Mouse (Mus musculus) CH12.LX (cell line): ENCODE results near the gene Hdac11. TPM values are rescaled to one million over a fixed set of nuclear protein-coding genes. Genes with fewer than 3 reads are reported as not detected.

Source experiments
- DNase-seq: peaks from one replicate; pipeline ENCODE4 v3.0.0-alpha.2; 2013; ENCODE audit errors: extremely low read depth
- H3K27ac ChIP-seq: 2 replicates; pipeline ENCODE4 v1.5.1; 2012; ENCODE audit warnings: low read depth, mild to moderate bottlenecking, control low read depth, moderate library complexity; ENCODE audit not compliant: insufficient read depth
- H3K27me3 ChIP-seq: replicated peaks from 2 replicates; pipeline ENCODE3; 2012; ENCODE audit warnings: inconsistent platforms
- H3K36me3 ChIP-seq, 2 experiments: replicated peaks in 1 of 2; 2 replicates each; pipeline versions ENCODE3 to v1.6.1; 2012; ENCODE audit warnings: inconsistent platforms in 1 of 2, low read length in 1 of 2, mild to moderate bottlenecking in 1 of 2, mixed read lengths in 1 of 2, moderate library complexity in 1 of 2; ENCODE audit not compliant: control insufficient read depth in 1 of 2, insufficient read depth in 1 of 2
- H3K4me1 ChIP-seq, 2 experiments: 2 replicates each; pipeline ENCODE4 v1.6.1; 2012; ENCODE audit warnings: inconsistent platforms in 1 of 2, moderate library complexity in 1 of 2; ENCODE audit not compliant: insufficient read depth in 2 of 2, control insufficient read depth in 1 of 2
- H3K4me2 ChIP-seq: 2 replicates; pipeline ENCODE4 v1.6.1; 2012; ENCODE audit warnings: low read depth, mild to moderate bottlenecking, control low read depth; ENCODE audit not compliant: poor library complexity, insufficient read depth, severe bottlenecking
- H3K4me3 ChIP-seq, 3 experiments: fragments of 150-350 bp in 1 of 3; sonication (generic) in 1 of 3; replicated peaks in 1 of 3; 2 replicates each; pipeline versions ENCODE3 to v1.5.1; 2011 to 2012; ENCODE audit warnings: low read depth in 2 of 3, low read length in 2 of 3, mild to moderate bottlenecking in 2 of 3, moderate library complexity in 2 of 3, control low read depth in 1 of 3, improper control_type of control experiment in 1 of 3, inconsistent platforms in 1 of 3, mixed read lengths in 1 of 3; ENCODE audit not compliant: poor library complexity in 1 of 3
- H3K79me2 ChIP-seq: replicated peaks from 2 replicates; pipeline ENCODE4 v1.6.1; 2012; ENCODE audit warnings: mild to moderate bottlenecking, moderate library complexity; ENCODE audit not compliant: control insufficient read depth, poor library complexity, insufficient read depth, severe bottlenecking; ENCODE audit errors: extremely low read depth
- H3K9ac ChIP-seq: 2 replicates; pipeline ENCODE4 v1.6.1; 2012; ENCODE audit warnings: low read depth, mild to moderate bottlenecking, control low read depth, moderate library complexity; ENCODE audit not compliant: insufficient read depth
- H3K9me3 ChIP-seq: replicated peaks from 2 replicates; pipeline ENCODE3; 2012; ENCODE audit warnings: low read length, inconsistent platforms, mixed read lengths
- CTCF ChIP-seq, 2 experiments: IDR thresholded peaks in 1 of 2; conservative IDR thresholded peaks in 1 of 2; 2 replicates each; pipeline ENCODE4 v1.5.1; 2011 to 2012; ENCODE audit warnings: low read depth in 2 of 2, low read length in 2 of 2, improper control_type of control experiment in 1 of 2, inconsistent platforms in 1 of 2, mild to moderate bottlenecking in 1 of 2, moderate library complexity in 1 of 2
- EP300 ChIP-seq: IDR thresholded peaks from 2 replicates; pipeline ENCODE4 v1.6.1; 2011; ENCODE audit warnings: low read length, improper control_type of control experiment
- GABPA ChIP-seq: IDR thresholded peaks from 2 replicates; pipeline ENCODE4 v1.6.1; 2012; ENCODE audit warnings: low read depth, low read length, improper control_type of control experiment, inconsistent platforms; ENCODE audit not compliant: insufficient replicate concordance
- HCFC1 ChIP-seq: IDR thresholded peaks from 2 replicates; pipeline ENCODE4 v1.6.1; 2012; ENCODE audit warnings: low read depth, mild to moderate bottlenecking, inconsistent platforms, low read length, improper control_type of control experiment
- IRF4 ChIP-seq: IDR thresholded peaks from 2 replicates; pipeline ENCODE4 v1.6.1; 2014; ENCODE audit warnings: low read depth, mild to moderate bottlenecking, inconsistent platforms, low read length, improper control_type of control experiment
- JUN ChIP-seq: IDR thresholded peaks from 2 replicates; pipeline ENCODE4 v1.6.1; 2011; ENCODE audit warnings: low read depth, mild to moderate bottlenecking, low read length, improper control_type of control experiment, moderate library complexity; ENCODE audit not compliant: insufficient read depth
- KAT2A ChIP-seq: IDR thresholded peaks from 2 replicates; pipeline ENCODE4 v1.6.1; 2012; ENCODE audit warnings: low read length, improper control_type of control experiment, inconsistent platforms; ENCODE audit not compliant: insufficient replicate concordance
- MAFK ChIP-seq: IDR thresholded peaks from 2 replicates; pipeline ENCODE4 v1.6.1; 2011; ENCODE audit warnings: low read length, improper control_type of control experiment; ENCODE audit not compliant: insufficient replicate concordance
- MAX ChIP-seq: IDR thresholded peaks from 2 replicates; pipeline ENCODE4 v1.6.1; 2011; ENCODE audit warnings: low read length, improper control_type of control experiment
- MAZ ChIP-seq: IDR thresholded peaks from 2 replicates; pipeline ENCODE4 v1.6.1; 2012; ENCODE audit warnings: low read depth, mild to moderate bottlenecking, inconsistent platforms, low read length, improper control_type of control experiment, moderate library complexity
- MEF2A ChIP-seq: IDR thresholded peaks from 2 replicates; pipeline ENCODE4 v1.6.1; 2014; ENCODE audit warnings: low read depth, mild to moderate bottlenecking, inconsistent platforms, low read length, improper control_type of control experiment, borderline replicate concordance
- MXI1 ChIP-seq: IDR thresholded peaks from 2 replicates; pipeline ENCODE4 v1.6.1; 2011; ENCODE audit warnings: mild to moderate bottlenecking, low read depth, low read length, improper control_type of control experiment
- NELFE ChIP-seq: IDR thresholded peaks from 2 replicates; pipeline ENCODE4 v1.6.1; 2011; ENCODE audit warnings: low read depth, low read length, improper control_type of control experiment
- POLR2A ChIP-seq: IDR thresholded peaks from 2 replicates; pipeline ENCODE4 v1.6.1; 2011; ENCODE audit warnings: low read depth, mild to moderate bottlenecking, improper control_type of control experiment, low read length
- RAD21 ChIP-seq: IDR thresholded peaks from 2 replicates; pipeline ENCODE4 v1.6.1; 2011; ENCODE audit warnings: low read depth, mild to moderate bottlenecking, low read length, improper control_type of control experiment, moderate library complexity
- SIN3A ChIP-seq: IDR thresholded peaks from 2 replicates; pipeline ENCODE4 v1.6.1; 2012; ENCODE audit warnings: low read length, improper control_type of control experiment, inconsistent platforms
- SMC3 ChIP-seq: IDR thresholded peaks from 2 replicates; pipeline ENCODE4 v1.6.1; 2011; ENCODE audit warnings: low read depth, low read length, improper control_type of control experiment
- TBP ChIP-seq: conservative IDR thresholded peaks from 2 replicates; pipeline ENCODE4 v1.6.1; 2011; ENCODE audit warnings: low read depth, low read length, improper control_type of control experiment
- TCF12 ChIP-seq: IDR thresholded peaks from 2 replicates; pipeline ENCODE4 v1.6.1; 2014; ENCODE audit warnings: low read depth, mild to moderate bottlenecking, inconsistent platforms, low read length, improper control_type of control experiment
- USF1 ChIP-seq: IDR thresholded peaks from 2 replicates; pipeline ENCODE4 v1.6.1; 2014; ENCODE audit warnings: low read depth, mild to moderate bottlenecking, inconsistent platforms, low read length, improper control_type of control experiment
- USF2 ChIP-seq: conservative IDR thresholded peaks from 2 replicates; pipeline ENCODE4 v1.6.1; 2011; ENCODE audit warnings: low read depth, low read length, improper control_type of control experiment
- ZKSCAN1 ChIP-seq: IDR thresholded peaks from 2 replicates; pipeline ENCODE4 v1.6.1; 2012; ENCODE audit warnings: low read depth, inconsistent platforms, low read length, improper control_type of control experiment, borderline replicate concordance
- ZMIZ1 ChIP-seq: IDR thresholded peaks from 2 replicates; pipeline ENCODE4 v1.6.1; 2012; ENCODE audit warnings: low read depth, mild to moderate bottlenecking, inconsistent platforms, low read length, improper control_type of control experiment
- dilution Hi-C: fragments of 300-500 bp; cut with MboI; formaldehyde crosslinking; loops from 2 replicates; pipeline ENCODE4 v1.14.3; 2020; ENCODE audit warnings: low sequenced_read_pairs; ENCODE audit not compliant: extremely low pct_unique_long_range_greater_than_20kb, extremely low pct_ligation_motif_present
- in situ Hi-C: fragments of 300-500 bp; cut with MboI; formaldehyde crosslinking; loops from 3 replicates; pipeline ENCODE4 v1.14.3; 2019; ENCODE audit warnings: low sequenced_read_pairs, low pct_ligation_motif_present, low pct_unique_long_range_greater_than_20kb, mixed read lengths
- polyA plus RNA-seq: library from polyadenylated mRNA; unstranded; fragments of >175 nt; gene quantifications from 2 replicates; pipeline ENCODE4 v1.2.1, GENCODE M21; 2012; ENCODE audit warnings: low read depth; ENCODE audit not compliant: insufficient read length
- total RNA-seq, 2 experiments: library from RNA; depleted of rRNA; stranded (reverse); fragments of 300-350 nt in 1 of 2; fragments of >200 nt in 1 of 2; gene quantifications; 2 replicates each; pipeline ENCODE4 v1.2.3; 2012 to 2014

Gene Hdac11
- total and polyA plus RNA-seq, 3 experiments = 0.53 to 2.1 TPM; not detected in 1

DNA sequence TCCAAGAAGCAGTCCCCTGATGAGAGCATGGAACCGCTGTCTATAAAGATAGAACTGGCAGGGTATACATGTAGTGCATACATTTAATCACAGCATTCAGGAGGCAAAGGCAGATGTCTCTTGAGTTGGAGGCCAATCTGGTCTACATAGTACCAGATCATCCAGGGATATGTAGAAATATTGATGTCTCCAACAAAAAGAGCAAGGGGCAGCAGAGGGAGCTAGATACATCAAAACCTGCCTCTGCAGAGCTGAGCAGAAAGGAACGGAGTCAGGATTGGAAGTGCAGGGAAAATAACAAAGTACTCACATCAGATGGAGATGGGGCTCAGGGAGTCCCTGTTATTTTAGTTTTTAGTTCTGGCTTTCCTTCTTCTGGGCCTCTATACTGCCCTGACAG, 8.1 kb downstream of the Hdac11 start:
- in situ Hi-C loops = loop anchor here (25.0 kb wide), 1 partner anchor 248 kb away; the partner anchor contains the start of gene Wnt7a
- Histone ChIP-seq H3K36me3 (no peaks in the 10 kb centered on the region), H3K79me2 (no peaks in the 10 kb centered on the region), H3K4me2 (no peak overlapping the region), H3K4me3 (no peak overlapping the region), H3K27me3 (peaks cover 55% of the 10 kb centered on the region), H3K27ac (no peak overlapping the region), H3K9ac (no peak overlapping the region), H3K4me1 (no peaks in the 10 kb centered on the region), H3K9me3 (no peaks in the 10 kb centered on the region)
- no peak for DNase-seq
- dilution Hi-C loops = no loop called here
- TF ChIP-seq EP300 (no peak), KAT2A (no peak), POLR2A (no peak), USF1 (no peak), GABPA (no peak), SIN3A (no peak), MAZ (no peak), USF2 (no peak), NELFE (no peak), HCFC1 (no peak), TBP (no peak), IRF4 (no peak), TCF12 (no peak), MXI1 (no peak), ZMIZ1 (no peak), MAX (no peak), MAFK (no peak), JUN (no peak), RAD21 (no peak), ZKSCAN1 (no peak)
- TF ChIP-seq, all 38 proteins: peak for 0

DNA sequence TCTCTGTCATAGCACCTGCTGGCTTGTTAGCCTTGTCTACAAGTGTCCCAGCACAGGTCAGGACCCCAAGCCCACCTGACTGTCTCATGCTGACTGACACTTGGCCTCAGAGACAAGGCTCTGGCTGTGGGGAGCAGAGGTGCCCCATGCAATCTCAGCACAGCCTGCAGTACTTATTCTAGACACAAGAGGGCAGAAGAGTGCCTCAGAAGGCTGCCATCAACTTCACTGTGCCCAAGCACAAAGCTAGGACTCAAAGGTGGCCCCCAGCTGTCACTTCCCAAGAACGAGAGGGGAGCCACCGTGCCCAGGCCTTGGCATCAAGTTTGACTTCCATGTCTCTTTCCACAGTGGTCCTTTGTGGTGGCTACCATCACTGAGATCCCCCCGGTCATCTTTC, 8.7 kb downstream of the Hdac11 start:
- TF ChIP-seq MEF2A = peak; percentile 19; the same call in 1 of the 2 replicates
- peak; percentile 90 to 91 for TF ChIP-seq CTCF (conservative IDR thresholded peaks at IDR 0.05 in 1 of 2, IDR thresholded peaks at IDR 0.05 in 1 of 2; ENCODE audit: low read depth in 2 of 2, low read length in 2 of 2)
- no peak for TF ChIP-seq NELFE
- peak; percentile 82 for TF ChIP-seq SMC3
- peak; percentile 80 for TF ChIP-seq RAD21
- Histone ChIP-seq H3K79me2 (no peaks in the 10 kb centered on the region), H3K4me3 (no peak overlapping the region), H3K4me1 (no peaks in the 10 kb centered on the region), H3K9me3 (no peaks in the 10 kb centered on the region), H3K27ac (no peak overlapping the region), H3K9ac (no peak overlapping the region), H3K27me3 (peaks cover 55% of the 10 kb centered on the region), H3K36me3 (no peaks in the 10 kb centered on the region), H3K4me2 (no peak overlapping the region)
- DNase-seq = peak; percentile 61
- in situ Hi-C loops (loop anchor here (25.0 kb wide), 1 partner anchor 247 kb away; the partner anchor contains the start of gene Wnt7a), dilution Hi-C loops (no loop called here)
